Mouse (Mus musculus) ES-Bruce4 (cell line): ENCODE measurements at regions not wholly inside any gene's neighbourhood (a gene's known extent, or its start where the extent isn't known, plus 50 kb on each side); places are given as distances from the start of the nearest gene placed in this dataset.

Experiments
- CTCF ChIP-seq: IDR thresholded peaks from one replicate; pipeline ENCODE4 v1.8.1; 2011; ENCODE audit warnings: low read depth, low read length
- POLR2A ChIP-seq: IDR thresholded peaks from one replicate; pipeline ENCODE4 v1.8.1; 2011; ENCODE audit warnings: low read length; ENCODE audit not compliant: insufficient read depth

GRCm38 (mm10) chr3:80005371-80005770 is 121.0 kb downstream of the Fam198b start:
- no peak for TF ChIP-seq POLR2A
- TF ChIP-seq CTCF = no peak
